In genomic region chr4:116555413-116556300, GRCm38 (mm10) we compare ENCODE assay signal across 7 mouse cellular contexts. TPM values are rescaled to one million over a fixed set of nuclear protein-coding genes. Genes with fewer than 3 reads are reported as not detected.
DNase-seq lines count a peak whose midpoint lies in the region; ATAC-seq lines count a peak whose summit lies in the region.

TSS of gene Tmem69 (minus strand) at chr4:116555936.

- H3K27ac ChIP-seq in limb, embryonic 10.5 days = peak within 1 kb of the TSS; percentile 95
- peak within 1 kb of the TSS; percentile 90 for H3K27ac ChIP-seq in midbrain, embryonic 13.5 days

- H3K4me1 ChIP-seq in limb, embryonic 10.5 days = peaks cover 17% of the 10 kb centered on the region
- peaks cover 33% of the 10 kb centered on the region for H3K4me1 ChIP-seq in midbrain, embryonic 13.5 days (replicated peaks)

- WGBS in limb, embryonic 10.5 days = 4% methylated on average over 23 of the region's 23 CpGs
- 3% methylated on average over 23 of the region's 23 CpGs for WGBS in midbrain, embryonic 13.5 days

- no peaks in the 10 kb centered on the region for H3K9me3 ChIP-seq in limb, embryonic 10.5 days (replicated peaks)
- H3K9me3 ChIP-seq in midbrain, embryonic 13.5 days = no peaks in the 10 kb centered on the region

- peak within 1 kb of the TSS; percentile 64 for H3K9ac ChIP-seq in midbrain, embryonic 13.5 days (replicated peaks)

- peak within 1 kb of the TSS; percentile 86 for H3K4me3 ChIP-seq in limb, embryonic 10.5 days
- H3K4me3 ChIP-seq in midbrain, embryonic 13.5 days (replicated peaks) = peak within 1 kb of the TSS; percentile 74

- DNase-seq in adrenal gland, postnatal 10 days = peak; percentile 88
- DNase-seq in embryo, embryonic 9.5 days (ENCODE audit: extremely low spot score) = peak; percentile 87
- DNase-seq in kidney, adult 11 months = peak; percentile 74
- peak; percentile 86 for DNase-seq in limb, embryonic 10.5 days (ENCODE audit: low spot score)
- DNase-seq in spleen, adult 12 weeks (ENCODE audit: low spot score) = peak; percentile 65

- peaks cover 32% of the 10 kb centered on the region for H3K36me3 ChIP-seq in limb, embryonic 10.5 days
- peaks cover 15% of the 10 kb centered on the region for H3K36me3 ChIP-seq in midbrain, embryonic 13.5 days

- H3K27me3 ChIP-seq in limb, embryonic 10.5 days (ENCODE audit: low read depth, poor library complexity, severe bottlenecking) = no peaks in the 10 kb centered on the region
- no peaks in the 10 kb centered on the region for H3K27me3 ChIP-seq in midbrain, embryonic 13.5 days

- peak within 1 kb of the TSS; percentile 76 for H3K4me2 ChIP-seq in midbrain, embryonic 13.5 days (replicated peaks)

- peak; percentile 19 for ATAC-seq in granulocyte monocyte progenitor cell, adult 5-6 weeks (replicated peaks; ENCODE audit: poor library complexity, severe bottlenecking)
- ATAC-seq in midbrain, embryonic 13.5 days = no peak

RNA-seq across cellular contexts. Expression of gene Tmem69, which starts in this region (rescaled TPM):
- total RNA-seq in adrenal gland, postnatal 10 days (2021) = 10 to 100 TPM; 18.9 to 23.4 TPM
- total RNA-seq in granulocyte monocyte progenitor cell, adult 5-6 weeks (2014; fragmentation: Nextera tagmentation) = 20.2 and 45.2 TPM in 2 replicates
- total RNA-seq in granulocyte monocyte progenitor cell, adult 5-6 weeks (2017) = 13.7 and 22.3 TPM in 2 replicates
- 26.2 and 30.1 TPM in 2 replicates for polyA plus RNA-seq in limb, embryonic 10.5 days (2016; fragmentation: Nextera tagmentation; extraction: Ambion mirVana)
- polyA plus RNA-seq in midbrain, embryonic 13.5 days (2015; fragmentation: Nextera tagmentation; extraction: Ambion mirVana) = 27.8 and 28.8 TPM in 2 replicates
